Mouse (Mus musculus): Measurements from ENCODE around the gene Snx29.

GRCm38 (mm10) chr16:11659111-11659720 lies 336.5 kb downstream of the Snx29 start:
- TF ChIP-seq MAX (IDR thresholded peaks at IDR 0.05; ENCODE audit: low read length) (peak; percentile 72; the same call in 1 of the 2 replicates), POLR2A (IDR thresholded peaks at IDR 0.05; ENCODE audit: low read depth, low read length) (peak; percentile 37; the same call in 1 of the 2 replicates), USF2 (conservative IDR thresholded peaks at IDR 0.05; ENCODE audit: low read depth, low read length) (no peak), ZNF384 (IDR thresholded peaks at IDR 0.05; ENCODE audit: low read depth, low read length) (no peak), CTCF (conservative IDR thresholded peaks at IDR 0.05 in 1 of 2, IDR thresholded peaks at IDR 0.05 in 1 of 2; ENCODE audit: low read depth in 2 of 2, low read length in 2 of 2) (no peak; a peak in 1 of 4 replicates), EP300 (IDR thresholded peaks at IDR 0.05; ENCODE audit: low read length) (peak; percentile 93), UBTF (IDR thresholded peaks at IDR 0.05; ENCODE audit: low read depth, low read length) (no peak), USF1 (IDR thresholded peaks at IDR 0.05; ENCODE audit: low read depth, low read length) (no peak), HCFC1 (IDR thresholded peaks at IDR 0.05; ENCODE audit: low read depth, low read length) (no peak; the same call in 1 of the 2 replicates), CHD1 (IDR thresholded peaks at IDR 0.05; ENCODE audit: low read depth, low read length) (no peak), RCOR1 (conservative IDR thresholded peaks at IDR 0.05; ENCODE audit: low read depth, low read length) (peak; percentile 22; the same call in 1 of the 2 replicates), BHLHE40 (IDR thresholded peaks at IDR 0.05; ENCODE audit: low read depth, low read length) (peak; percentile 43; the same call in 1 of the 2 replicates), ZMIZ1 (IDR thresholded peaks at IDR 0.05; ENCODE audit: low read depth, low read length) (0 out of 2 replicates have a peak, but pooled peaks have one; percentile 31)

All from CH12.LX (cell line).